Mouse (Mus musculus) hindbrain, embryonic 10.5 days (tissue): Measurements from ENCODE around the gene 2310009B15Rik. TPM values are rescaled to one million over a fixed set of nuclear protein-coding genes. Genes with fewer than 3 reads are reported as not detected.
"Not testable (repeated sequence)": the region's sequence is repeated elsewhere in the genome, so short reads cannot be mapped to it uniquely, and the experiment has no call there.

ENCODE experiments used
- DNase-seq: peaks from one replicate; pipeline ENCODE4 v3.0.0-alpha.2; 2017; ENCODE audit warnings: low spot score
- H3K27ac ChIP-seq: fragments of 300-500 bp; sonication (generic); 2 replicates; pipeline ENCODE4 v1.5.1; 2016; ENCODE audit warnings: mild to moderate bottlenecking, moderate library complexity
- H3K27me3 ChIP-seq: fragments of 300-500 bp; sonication (generic); 2 replicates; pipeline ENCODE4 v1.6.1; 2016; ENCODE audit warnings: mild to moderate bottlenecking; ENCODE audit not compliant: poor library complexity, insufficient read depth, severe bottlenecking
- H3K36me3 ChIP-seq: fragments of 300-500 bp; sonication (generic); 2 replicates; pipeline ENCODE4 v1.6.1; 2016; ENCODE audit warnings: mild to moderate bottlenecking, moderate library complexity
- H3K4me1 ChIP-seq: fragments of 300-500 bp; sonication (generic); replicated peaks from 2 replicates; pipeline ENCODE4 v1.6.1; 2016; ENCODE audit warnings: mild to moderate bottlenecking
- H3K4me3 ChIP-seq: fragments of 300-500 bp; sonication (generic); 2 replicates; pipeline ENCODE4 v1.5.1; 2016; ENCODE audit warnings: mild to moderate bottlenecking, moderate library complexity
- H3K9me3 ChIP-seq: fragments of 300-500 bp; sonication (generic); 2 replicates; pipeline ENCODE4 v1.6.1; 2016; ENCODE audit warnings: mild to moderate bottlenecking, moderate library complexity
- WGBS: fragments of 180-500 bp; shearing (Covaris S2); methylation state at CpG from one replicate; pipeline ENCODE4 v1.1.7; 2016; 5-methylcytosine and 5-hydroxymethylcytosine counted together
- polyA plus RNA-seq: library from polyadenylated mRNA; unstranded; fragments of >200 nt; fragmentation: Nextera tagmentation; extraction: Ambion mirVana; gene quantifications from 2 replicates; pipeline ENCODE4 v1.2.1, GENCODE M21; 2016

Gene 2310009B15Rik
- polyA plus RNA-seq: 43.2 and 45.0 TPM in 2 replicates

GRCm38 (mm10) chr1:138856101-138856950 is at the start of gene 2310009B15Rik:
Gene 2310009B15Rik (minus strand): TSS chr1:138856852.
- H3K9me3 ChIP-seq, H3K36me3 ChIP-seq, H3K4me1 ChIP-seq: not testable (repeated sequence)
- DNase-seq: peak; percentile 91
- under 1% methylated on average over 54 of the region's 79 CpGs for WGBS
- peak within 1 kb of the TSS; percentile 89 for H3K27ac ChIP-seq
- peak within 1 kb of the TSS; percentile 55 for H3K4me3 ChIP-seq
- peaks cover 17% of the 10 kb centered on the region for H3K27me3 ChIP-seq

GRCm38 (mm10) chr1:138906256-138906655 is 49.6 kb upstream of the 2310009B15Rik start:
- no peaks in the 10 kb centered on the region for H3K27me3 ChIP-seq
- 83% methylated on average over 3 of the region's 3 CpGs for WGBS
- H3K9me3 ChIP-seq: no peaks in the 10 kb centered on the region
- H3K4me3 ChIP-seq: no peak overlapping the region
- no peaks in the 10 kb centered on the region for H3K36me3 ChIP-seq
- H3K4me1 ChIP-seq: no peaks in the 10 kb centered on the region
- DNase-seq: no peak
- H3K27ac ChIP-seq: no peak overlapping the region

GRCm38 (mm10) chr1:138905092-138905765 is 48.6 kb upstream of the 2310009B15Rik start:
- Histone ChIP-seq H3K27ac (no peak overlapping the region), H3K9me3 (no peaks in the 10 kb centered on the region), H3K4me3 (no peak overlapping the region), H3K27me3 (no peaks in the 10 kb centered on the region), H3K4me1 (no peaks in the 10 kb centered on the region), H3K36me3 (no peaks in the 10 kb centered on the region)
- DNase-seq: no peak
- WGBS: 96% methylated on average over 3 of the region's 3 CpGs

GRCm38 (mm10) chr1:138903894-138904293 is 47.2 kb upstream of the 2310009B15Rik start:
- Histone ChIP-seq H3K4me3 (no peak overlapping the region), H3K9me3 (no peaks in the 10 kb centered on the region), H3K36me3 (no peaks in the 10 kb centered on the region), H3K27me3 (no peaks in the 10 kb centered on the region), H3K4me1 (no peaks in the 10 kb centered on the region), H3K27ac (no peak overlapping the region)
- no peak for DNase-seq
- 93% methylated on average over 5 of the region's 5 CpGs for WGBS

- no peaks in the 10 kb centered on the region for H3K36me3 ChIP-seq
- no peak overlapping the region for H3K27ac ChIP-seq
- no peaks in the 10 kb centered on the region for H3K9me3 ChIP-seq
- WGBS: 94% methylated on average over 16 of the region's 16 CpGs
- H3K27me3 ChIP-seq: no peaks in the 10 kb centered on the region
- DNase-seq: no peak
- H3K4me1 ChIP-seq: no peaks in the 10 kb centered on the region
- no peak overlapping the region for H3K4me3 ChIP-seq
These were observed 44.9 kb upstream of the 2310009B15Rik start for GRCm38 (mm10) chr1:138901431-138902117.

- no peak overlapping the region for H3K27ac ChIP-seq
- no peaks in the 10 kb centered on the region for H3K27me3 ChIP-seq
- no peaks in the 10 kb centered on the region for H3K9me3 ChIP-seq
- no peaks in the 10 kb centered on the region for H3K4me1 ChIP-seq
- no peak overlapping the region for H3K4me3 ChIP-seq
- no peak for DNase-seq
- 88% methylated on average over 3 of the region's 3 CpGs for WGBS
- H3K36me3 ChIP-seq: no peaks in the 10 kb centered on the region
These were observed 39.4 kb upstream of the 2310009B15Rik start for GRCm38 (mm10) chr1:138896088-138896487.

GRCm38 (mm10) chr1:138877470-138878254 is 21.0 kb upstream of the 2310009B15Rik start:
- Histone ChIP-seq H3K27me3 (no peaks in the 10 kb centered on the region), H3K4me1 (no peaks in the 10 kb centered on the region), H3K9me3 (0 out of 2 replicates have a peak, but pooled peaks cover 7% of the 10 kb centered on the region), H3K27ac (no peak overlapping the region), H3K36me3 (no peaks in the 10 kb centered on the region), H3K4me3 (no peak overlapping the region)
- no peak for DNase-seq
- 94% methylated on average over 14 of the region's 14 CpGs for WGBS

- Histone ChIP-seq H3K4me3 (no peak overlapping the region), H3K27ac (no peak overlapping the region), H3K4me1 (no peaks in the 10 kb centered on the region), H3K36me3 (no peaks in the 10 kb centered on the region), H3K9me3 (0 out of 2 replicates have a peak, but pooled peaks cover 7% of the 10 kb centered on the region), H3K27me3 (no peaks in the 10 kb centered on the region)
- WGBS: 78% methylated on average over 16 of the region's 16 CpGs
- no peak for DNase-seq
These were observed 19.9 kb upstream of the 2310009B15Rik start for GRCm38 (mm10) chr1:138876371-138877045.

GRCm38 (mm10) chr1:138850823-138851222 is 5.8 kb downstream of the 2310009B15Rik start:
- H3K4me1 ChIP-seq: peaks cover 41% of the 10 kb centered on the region
- no peaks in the 10 kb centered on the region for H3K9me3 ChIP-seq
- 87% methylated on average over 1 of the region's 1 CpGs for WGBS
- peaks cover 14% of the 10 kb centered on the region; the same call in 1 of the 2 replicates for H3K36me3 ChIP-seq
- no peak for DNase-seq
- H3K4me3 ChIP-seq: no peak overlapping the region
- H3K27me3 ChIP-seq: peaks cover 72% of the 10 kb centered on the region
- H3K27ac ChIP-seq: no peak overlapping the region

- H3K4me1 ChIP-seq: peaks cover 38% of the 10 kb centered on the region
- peaks cover 78% of the 10 kb centered on the region for H3K27me3 ChIP-seq
- WGBS: 27% methylated on average over 4 of the region's 4 CpGs
- H3K9me3 ChIP-seq: no peaks in the 10 kb centered on the region
- peaks cover 14% of the 10 kb centered on the region; the same call in 1 of the 2 replicates for H3K36me3 ChIP-seq
- no peak for DNase-seq
- no peak overlapping the region for H3K4me3 ChIP-seq
- no peak overlapping the region for H3K27ac ChIP-seq
These were observed 6.5 kb downstream of the 2310009B15Rik start for GRCm38 (mm10) chr1:138850161-138850539.

- Histone ChIP-seq H3K27me3 (peaks cover 83% of the 10 kb centered on the region), H3K36me3 (peaks cover 14% of the 10 kb centered on the region; the same call in 1 of the 2 replicates), H3K9me3 (no peaks in the 10 kb centered on the region), H3K4me1 (peaks cover 34% of the 10 kb centered on the region), H3K4me3 (no peak overlapping the region), H3K27ac (no peak overlapping the region)
- 3% methylated on average over 8 of the region's 8 CpGs for WGBS
- no peak for DNase-seq
These were observed 7.0 kb downstream of the 2310009B15Rik start for GRCm38 (mm10) chr1:138849531-138850160.
